In genomic region chr10:104043569-104043968, GRCm38 (mm10) we compare ENCODE assay signal across 17 mouse cellular contexts.
"Had no signal": no experiment of that assay in that cellular context is flagged by ENCODE, and none has a peak within 500 bp of the region (broad histone marks: within the 10 kb centered on the region; RNA-seq: fewer than 3 reads in every experiment).

No protein-coding gene starts in this region.

- H3K4me1 ChIP-seq: limb, embryonic 12.5 days; limb, embryonic 15.5 days; liver, embryonic 15.5 days had no signal

- H3K27ac ChIP-seq: kidney, postnatal 0 days; layer of hippocampus, adult 2 months; limb, embryonic 12.5 days; limb, embryonic 15.5 days; liver, embryonic 15.5 days; macrophage had no signal

- DNase-seq: kidney, adult 2 months; kidney, postnatal 25 days; layer of hippocampus, adult 9-11 months; lung, embryonic 14.5 days; midbrain, embryonic 14.5 days; thymus, adult 18-20 months; thymus, postnatal 4 days had no signal

- H3K4me2 ChIP-seq: limb, embryonic 12.5 days; limb, embryonic 15.5 days; liver, embryonic 15.5 days; lung, embryonic 14.5 days; midbrain, embryonic 11.5 days had no signal

- H3K9ac ChIP-seq: limb, embryonic 12.5 days; limb, embryonic 15.5 days; liver, embryonic 15.5 days; lung, embryonic 14.5 days had no signal

- ATAC-seq: intestine, postnatal 0 days; lung, postnatal 0 days had no signal

- H3K9me3 ChIP-seq: limb, embryonic 12.5 days; limb, embryonic 15.5 days; liver, embryonic 15.5 days had no signal

- H3K27me3 ChIP-seq: limb, embryonic 12.5 days; limb, embryonic 15.5 days; liver, embryonic 15.5 days; megakaryocyte, embryonic 14.5 days had no signal

- H3K4me3 ChIP-seq: layer of hippocampus, adult 2 months; limb, embryonic 12.5 days; limb, embryonic 15.5 days; liver, embryonic 15.5 days; megakaryocyte, embryonic 14.5 days had no signal

- H3K36me3 ChIP-seq: limb, embryonic 12.5 days; limb, embryonic 15.5 days; liver, embryonic 15.5 days had no signal
